ENCODE assay signal across 27 mouse cellular contexts in the genomic region with DNA sequence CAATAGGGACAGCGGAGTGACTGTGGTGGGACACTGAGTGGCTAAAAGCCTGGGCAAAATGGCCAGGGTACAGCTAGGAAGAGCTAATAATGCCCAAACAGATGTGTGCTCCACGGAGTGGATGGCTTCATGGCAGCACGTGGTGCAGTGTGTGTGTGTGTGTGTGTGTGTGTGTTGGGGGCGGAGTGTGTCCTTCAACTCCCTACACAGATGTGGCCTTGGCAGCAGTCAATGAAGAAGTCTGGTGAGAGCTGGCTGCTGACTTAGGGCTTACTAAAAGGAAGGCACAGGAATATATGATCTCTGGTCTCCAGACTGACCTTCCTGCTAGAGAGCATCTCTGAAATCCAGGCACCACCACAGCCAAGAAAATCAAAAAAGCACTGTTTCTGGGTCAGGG. TPM values are rescaled to one million over a fixed set of nuclear protein-coding genes. Genes with fewer than 3 reads are reported as not detected.
A peak's percentile ranks its signal among the peaks of the same experiment; 100 is the strongest.
DNase-seq lines count a peak whose midpoint lies in the region; ATAC-seq and TF ChIP-seq lines count a peak whose summit lies in the region.
"Had no signal": no experiment of that assay in that cellular context is flagged by ENCODE, and none has a peak within 500 bp of the region (broad histone marks: within the 10 kb centered on the region; RNA-seq: fewer than 3 reads in every experiment).

No protein-coding gene starts in this region.

- peak; percentile 49 for DNase-seq in adrenal gland, adult 2 months
- DNase-seq in adrenal gland, adult 18-20 months (ENCODE audit: low spot score in 2 of 2), result no peak
- no peak for DNase-seq in embryonic facial prominence, embryonic 10.5 days (ENCODE audit: low spot score)
- no peak for DNase-seq in liver, embryonic 14.5 days (ENCODE audit: low read depth in 3 of 3, low spot score in 3 of 3)
- no peak for DNase-seq in liver
- DNase-seq in urinary bladder, adult 18-20 months (ENCODE audit: low spot score in 2 of 2), result no peak
- no peak for DNase-seq in layer of hippocampus, postnatal 10 days (ENCODE audit: low spot score in 2 of 2)
- DNase-seq: cerebellum, adult 11 months; cerebellum, adult 2 months; cerebellum, adult 9-11 months; cerebellum, postnatal 25 days; gastrocnemius, adult 2 months; gastrocnemius, postnatal 14 days; heart, adult 11 months had no signal

- H3K4me3 ChIP-seq in embryonic facial prominence, embryonic 13.5 days, result no peak overlapping the region
- no peak overlapping the region for H3K4me3 ChIP-seq in embryonic facial prominence, embryonic 10.5 days
- H3K4me3 ChIP-seq in liver, embryonic 14.5 days (ENCODE audit: insufficient read depth in 1 of 2, low read depth in 2 of 2, low read length in 2 of 2), result no peak overlapping the region
- H3K4me3 ChIP-seq: forebrain, embryonic 10.5 days; forebrain, embryonic 13.5 days; gastrocnemius, adult 2 months; hindbrain, embryonic 12.5 days; hindbrain, embryonic 15.5 days had no signal

- no peaks in the 10 kb centered on the region for H3K9me3 ChIP-seq in embryonic facial prominence, embryonic 13.5 days
- no peaks in the 10 kb centered on the region for H3K9me3 ChIP-seq in embryonic facial prominence, embryonic 10.5 days
- H3K9me3 ChIP-seq in liver, embryonic 14.5 days (ENCODE audit: control insufficient read depth, low read length), result no peaks in the 10 kb centered on the region
- H3K9me3 ChIP-seq: forebrain, embryonic 10.5 days; forebrain, embryonic 13.5 days; hindbrain, embryonic 12.5 days; hindbrain, embryonic 15.5 days had no signal

- 92% methylated on average over 4 of the region's 4 CpGs for WGBS in embryonic facial prominence, embryonic 13.5 days
- WGBS in embryonic facial prominence, embryonic 10.5 days, result 89% methylated on average over 4 of the region's 4 CpGs
- WGBS in liver, embryonic 14.5 days (ENCODE audit: insufficient replicate concordance), result 86% methylated on average over 4 of the region's 4 CpGs

- H3K4me2 ChIP-seq in embryonic facial prominence, embryonic 13.5 days, result no peak overlapping the region
- no peak overlapping the region for H3K4me2 ChIP-seq in liver, embryonic 14.5 days (ENCODE audit: low read depth)
- H3K4me2 ChIP-seq: forebrain, embryonic 13.5 days; heart, embryonic 11.5 days; hindbrain, embryonic 12.5 days; hindbrain, embryonic 15.5 days had no signal

- no peak for ATAC-seq in embryonic facial prominence, embryonic 13.5 days (ENCODE audit: insufficient number of reproducible peaks, insufficient read depth, low FRiP score, low TSS enrichment, low read depth)
- no peak for ATAC-seq in liver, embryonic 14.5 days (ENCODE audit: insufficient read depth)
- ATAC-seq: activated CD4-positive, CD25-positive, alpha-beta regulatory T cell, adult 4 months; forebrain, embryonic 13.5 days; forebrain, embryonic 16.5 days had no signal

- peaks cover 8% of the 10 kb centered on the region for H3K4me1 ChIP-seq in embryonic facial prominence, embryonic 13.5 days
- peaks cover 16% of the 10 kb centered on the region for H3K4me1 ChIP-seq in embryonic facial prominence, embryonic 10.5 days
- peaks cover 24 to 27% of the 10 kb centered on the region in 2 experiments for H3K4me1 ChIP-seq in liver, embryonic 14.5 days (replicated peaks; ENCODE audit: control insufficient read depth in 2 of 2, insufficient read depth in 2 of 2, low read length in 1 of 2)

- no peak for TF ChIP-seq EP300 in liver, embryonic 14.5 days (IDR thresholded peaks at IDR 0.05; ENCODE audit: low read depth)

- no peak overlapping the region; the same call in 1 of the 2 replicates for H3K27ac ChIP-seq in embryonic facial prominence, embryonic 13.5 days
- H3K27ac ChIP-seq in embryonic facial prominence, embryonic 10.5 days (replicated peaks), result no peak overlapping the region
- H3K27ac ChIP-seq in liver, embryonic 14.5 days, result peak overlapping the region; percentile 44
- H3K27ac ChIP-seq: forebrain, embryonic 10.5 days; forebrain, embryonic 13.5 days; gastrocnemius, adult 2 months; hindbrain, embryonic 12.5 days; hindbrain, embryonic 15.5 days had no signal

- no peak for TF ChIP-seq CTCF in liver, embryonic 14.5 days (IDR thresholded peaks at IDR 0.05; ENCODE audit: low read depth)

- H3K9ac ChIP-seq in embryonic facial prominence, embryonic 13.5 days, result 0 out of 2 replicates have a peak overlapping the region, but pooled peaks have one; percentile 16
- H3K9ac ChIP-seq in liver, embryonic 14.5 days (replicated peaks), result no peak overlapping the region
- H3K9ac ChIP-seq: forebrain, embryonic 13.5 days; hindbrain, embryonic 12.5 days; hindbrain, embryonic 15.5 days had no signal

- H3K36me3 ChIP-seq in embryonic facial prominence, embryonic 13.5 days, result peaks cover 89% of the 10 kb centered on the region
- peaks cover 89% of the 10 kb centered on the region for H3K36me3 ChIP-seq in embryonic facial prominence, embryonic 10.5 days (replicated peaks)
- peaks cover 25% of the 10 kb centered on the region for H3K36me3 ChIP-seq in liver, embryonic 14.5 days (replicated peaks; ENCODE audit: control insufficient read depth, insufficient read depth, low read depth)

- H3K27me3 ChIP-seq in embryonic facial prominence, embryonic 13.5 days, result no peaks in the 10 kb centered on the region
- H3K27me3 ChIP-seq in embryonic facial prominence, embryonic 10.5 days (replicated peaks; ENCODE audit: low read depth, poor library complexity, severe bottlenecking), result no peaks in the 10 kb centered on the region
- no peaks in the 10 kb centered on the region for H3K27me3 ChIP-seq in liver, embryonic 14.5 days (ENCODE audit: control insufficient read depth, insufficient read depth, low read length)
- H3K27me3 ChIP-seq: forebrain, embryonic 13.5 days; hindbrain, embryonic 12.5 days; hindbrain, embryonic 15.5 days had no signal

RNA-seq across cellular contexts. Expression of gene Sipa1, which starts 4.9 kb away (rescaled TPM):
- total RNA-seq in adrenal gland, adult 2 months (2021), result 10 to 100 TPM; 39.8 to 62.1 TPM
- 165 and 177 TPM in 2 replicates for polyA plus RNA-seq in adrenal gland, adult 2 months (2012; rRNA removed)
- 10 to 100 TPM; 41.1 to 45.6 TPM for total RNA-seq in adrenal gland, adult 18-20 months (2021)
- 24.1 and 24.6 TPM in 2 replicates for polyA plus RNA-seq in embryonic facial prominence, embryonic 13.5 days (2015; fragmentation: Nextera tagmentation; extraction: Ambion mirVana)
- 28.7 and 31.2 TPM in 2 replicates for polyA plus RNA-seq in embryonic facial prominence, embryonic 10.5 days (2016; fragmentation: Nextera tagmentation; extraction: Ambion mirVana)
- 27.5 and 33.2 TPM in 2 replicates for polyA plus RNA-seq in liver, embryonic 14.5 days (2012; rRNA removed)
- polyA plus RNA-seq in liver, embryonic 14.5 days (2014; fragmentation: Nextera tagmentation; extraction: Ambion mirVana), result 14.3 and 18.9 TPM in 2 replicates
- 10 to 100 TPM; 30.0 to 34.2 TPM for total RNA-seq in layer of hippocampus, postnatal 10 days (2021)

RNA-seq across cellular contexts. Expression of gene Map3k11, which starts 20.2 kb away (rescaled TPM):
- total RNA-seq in adrenal gland, adult 2 months (2021), result 10 to 100 TPM; 42.6 to 44.2 TPM
- polyA plus RNA-seq in adrenal gland, adult 2 months (2012; rRNA removed), result 102 and 104 TPM in 2 replicates
- total RNA-seq in adrenal gland, adult 18-20 months (2021), result 10 to 100 TPM; 36.9 to 45.8 TPM
- polyA plus RNA-seq in embryonic facial prominence, embryonic 13.5 days (2015; fragmentation: Nextera tagmentation; extraction: Ambion mirVana), result 19.2 and 20.5 TPM in 2 replicates
- 32.1 and 34.0 TPM in 2 replicates for polyA plus RNA-seq in embryonic facial prominence, embryonic 10.5 days (2016; fragmentation: Nextera tagmentation; extraction: Ambion mirVana)
- 13.7 and 14.5 TPM in 2 replicates for polyA plus RNA-seq in liver, embryonic 14.5 days (2012; rRNA removed)
- 9.1 and 10.8 TPM in 2 replicates for polyA plus RNA-seq in liver, embryonic 14.5 days (2014; fragmentation: Nextera tagmentation; extraction: Ambion mirVana)
- total RNA-seq in layer of hippocampus, postnatal 10 days (2021), result 10 to 100 TPM; 13.0 to 16.1 TPM

RNA-seq across cellular contexts. Expression of gene Pcnx3, which starts 20.3 kb away (rescaled TPM):
- total RNA-seq in adrenal gland, adult 2 months (2021), result 10 to 100 TPM; 88.9 to 90.8 TPM
- 330 and 358 TPM in 2 replicates for polyA plus RNA-seq in adrenal gland, adult 2 months (2012; rRNA removed)
- total RNA-seq in adrenal gland, adult 18-20 months (2021), result 100 to 1,000 TPM in 1 of 2 experiments, 10 to 100 TPM in 1; 84.6 to 103 TPM
- polyA plus RNA-seq in embryonic facial prominence, embryonic 13.5 days (2015; fragmentation: Nextera tagmentation; extraction: Ambion mirVana), result 25.6 and 26.5 TPM in 2 replicates
- polyA plus RNA-seq in embryonic facial prominence, embryonic 10.5 days (2016; fragmentation: Nextera tagmentation; extraction: Ambion mirVana), result 30.3 and 30.6 TPM in 2 replicates
- 19.8 and 25.9 TPM in 2 replicates for polyA plus RNA-seq in liver, embryonic 14.5 days (2012; rRNA removed)
- 9.1 and 9.8 TPM in 2 replicates for polyA plus RNA-seq in liver, embryonic 14.5 days (2014; fragmentation: Nextera tagmentation; extraction: Ambion mirVana)
- 10 to 100 TPM; 69.7 to 82.6 TPM for total RNA-seq in layer of hippocampus, postnatal 10 days (2021)

RNA-seq across cellular contexts. Expression of gene Rela, which starts 31.1 kb away (rescaled TPM):
- 100 to 1,000 TPM in 1 of 2 experiments, 10 to 100 TPM in 1; 89.8 to 149 TPM for total RNA-seq in adrenal gland, adult 2 months (2021)
- polyA plus RNA-seq in adrenal gland, adult 2 months (2012; rRNA removed), result 163 and 221 TPM in 2 replicates
- total RNA-seq in adrenal gland, adult 18-20 months (2021), result 10 to 100 TPM; 79.6 to 90.2 TPM
- polyA plus RNA-seq in embryonic facial prominence, embryonic 13.5 days (2015; fragmentation: Nextera tagmentation; extraction: Ambion mirVana), result 47.4 and 53.0 TPM in 2 replicates
- polyA plus RNA-seq in embryonic facial prominence, embryonic 10.5 days (2016; fragmentation: Nextera tagmentation; extraction: Ambion mirVana), result 34.3 and 36.8 TPM in 2 replicates
- polyA plus RNA-seq in liver, embryonic 14.5 days (2012; rRNA removed), result 14.8 and 19.9 TPM in 2 replicates
- 18.9 and 21.9 TPM in 2 replicates for polyA plus RNA-seq in liver, embryonic 14.5 days (2014; fragmentation: Nextera tagmentation; extraction: Ambion mirVana)
- 10 to 100 TPM; 24.4 to 24.7 TPM for total RNA-seq in layer of hippocampus, postnatal 10 days (2021)

RNA-seq across cellular contexts. Expression of gene Kcnk7, which starts 35.8 kb away (rescaled TPM):
- not detected for total RNA-seq in adrenal gland, adult 2 months (2021)
- polyA plus RNA-seq in adrenal gland, adult 2 months (2012; rRNA removed), result not detected in 2 replicates
- total RNA-seq in adrenal gland, adult 18-20 months (2021), result not detected
- polyA plus RNA-seq in embryonic facial prominence, embryonic 13.5 days (2015; fragmentation: Nextera tagmentation; extraction: Ambion mirVana), result 0.52 and 0.59 TPM in 2 replicates
- 0.19 and 0.23 TPM in 2 replicates for polyA plus RNA-seq in embryonic facial prominence, embryonic 10.5 days (2016; fragmentation: Nextera tagmentation; extraction: Ambion mirVana)
- polyA plus RNA-seq in liver, embryonic 14.5 days (2012; rRNA removed), result 0.04 TPM in 1 of 2 replicates, not detected in the other
- 0.17 and 0.27 TPM in 2 replicates for polyA plus RNA-seq in liver, embryonic 14.5 days (2014; fragmentation: Nextera tagmentation; extraction: Ambion mirVana)
- not detected for total RNA-seq in layer of hippocampus, postnatal 10 days (2021)
- total RNA-seq: common myeloid progenitor, adult 5-6 weeks; gastrocnemius, adult 2 months; gastrocnemius, postnatal 14 days; gastrocnemius, postnatal 4 days; heart, adult 8-10 months; heart, postnatal 25 days; hematopoietic stem cell, adult 5-6 weeks had no signal
- polyA plus RNA-seq: heart, embryonic 11.5 days; hindbrain, embryonic 12.5 days had no signal

Comparison
In these comparisons a context has a peak if more than half of its experiments do, and no peak if none do; other contexts are left out.
1. RNA of gene Pcnx3, which starts 20.3 kb away (polyA plus RNA-seq): 330 to 358 TPM in adrenal gland, adult 2 months; 30.3 to 30.6 TPM in embryonic facial prominence, embryonic 10.5 days, 25.6 to 26.5 TPM in embryonic facial prominence, embryonic 13.5 days and 9.1 to 25.9 TPM in liver, embryonic 14.5 days; every median in the first group is over 10 times any median in the second.